Mouse (Mus musculus): Measurements from ENCODE around the gene Aco2.
"Not testable (repeated sequence)": the region's sequence is repeated elsewhere in the genome, so short reads cannot be mapped to it uniquely, and the experiment has no call there.

Aco2 gene

GRCm38 (mm10) chr15:81871604-81872261 lies 376 bp upstream of the Aco2 start, which contains the start of gene Phf5a:
TSS of gene Phf5a (minus strand) at chr15:81871911.
- DNase-seq (ENCODE audit: extremely low spot score, low read depth, low spot score): peak; percentile 96

- no peak for DNase-seq (ENCODE audit: extremely low spot score, low read depth, low spot score)
These were observed 7.7 kb downstream of the Aco2 start for GRCm38 (mm10) chr15:81879531-81880401.

GRCm38 (mm10) chr15:81882348-81882747 lies 10.2 kb downstream of the Aco2 start:
- DNase-seq (ENCODE audit: extremely low spot score, low read depth, low spot score): no peak

GRCm38 (mm10) chr15:81885418-81885934 lies 13.4 kb downstream of the Aco2 start:
- DNase-seq (ENCODE audit: extremely low spot score, low read depth, low spot score): no peak

- no peak for DNase-seq (ENCODE audit: extremely low spot score, low read depth, low spot score)
These were observed 14.9 kb downstream of the Aco2 start for GRCm38 (mm10) chr15:81886795-81887550.

GRCm38 (mm10) chr15:81889175-81889574 lies 17.1 kb downstream of the Aco2 start:
- DNase-seq (ENCODE audit: extremely low spot score, low read depth, low spot score): no peak

GRCm38 (mm10) chr15:81891140-81891802 lies 19.2 kb downstream of the Aco2 start:
- no peak for DNase-seq (ENCODE audit: extremely low spot score, low read depth, low spot score)

- no peak for DNase-seq (ENCODE audit: extremely low spot score, low read depth, low spot score)
These were observed 19.9 kb downstream of the Aco2 start for GRCm38 (mm10) chr15:81891822-81892580.

GRCm38 (mm10) chr15:81894002-81894401 lies 21.9 kb downstream of the Aco2 start:
- DNase-seq (ENCODE audit: extremely low spot score, low read depth, low spot score): no peak

GRCm38 (mm10) chr15:81896407-81896806 lies 24.3 kb downstream of the Aco2 start:
- no peak for DNase-seq (ENCODE audit: extremely low spot score, low read depth, low spot score)

GRCm38 (mm10) chr15:81897607-81898285 lies 25.6 kb downstream of the Aco2 start:
- DNase-seq (ENCODE audit: extremely low spot score, low read depth, low spot score): no peak

- DNase-seq (ENCODE audit: extremely low spot score, low read depth, low spot score): no peak
These were observed 26.6 kb downstream of the Aco2 start for GRCm38 (mm10) chr15:81898751-81899150.

GRCm38 (mm10) chr15:81904939-81905338 lies 32.8 kb downstream of the Aco2 start:
- no peak for DNase-seq (ENCODE audit: extremely low spot score, low read depth, low spot score)

GRCm38 (mm10) chr15:81907953-81908352 lies 35.8 kb downstream of the Aco2 start:
- no peak for DNase-seq (ENCODE audit: extremely low spot score, low read depth, low spot score)

- not testable (repeated sequence) for DNase-seq (ENCODE audit: extremely low spot score, low read depth, low spot score)
These were observed 36.7 kb downstream of the Aco2 start for GRCm38 (mm10) chr15:81908767-81909166.

GRCm38 (mm10) chr15:81912498-81912897 lies 40.4 kb downstream of the Aco2 start:
- DNase-seq (ENCODE audit: extremely low spot score, low read depth, low spot score): no peak

- no peak for DNase-seq (ENCODE audit: extremely low spot score, low read depth, low spot score)
These were observed 42.6 kb downstream of the Aco2 start for GRCm38 (mm10) chr15:81914668-81915067.

- no peak for DNase-seq (ENCODE audit: extremely low spot score, low read depth, low spot score)
These were observed 43.6 kb downstream of the Aco2 start for GRCm38 (mm10) chr15:81915663-81916062.

GRCm38 (mm10) chr15:81917201-81917600 lies 45.1 kb downstream of the Aco2 start:
- no peak for DNase-seq (ENCODE audit: extremely low spot score, low read depth, low spot score)

Measured in hindlimb bud, embryonic 11.5 days (tissue).